Mouse (Mus musculus) ES-E14 (cell line): ENCODE data around the gene Rubcn. TPM values are rescaled to one million over a fixed set of nuclear protein-coding genes. Genes with fewer than 3 reads are reported as not detected.

ENCODE experiments used
- DNase-seq: peaks from one replicate; pipeline ENCODE4 v3.0.0-alpha.2; 2013; ENCODE audit warnings: low read depth, low spot score
- H3K27ac ChIP-seq: 2 replicates; pipeline ENCODE4 v1.5.1; 2012; ENCODE audit warnings: low read depth, mild to moderate bottlenecking, low read length, moderate library complexity, mixed read lengths; ENCODE audit not compliant: poor library complexity, insufficient read depth, severe bottlenecking
- H3K36me3 ChIP-seq: 2 replicates; pipeline ENCODE4 v1.6.1; 2012; ENCODE audit warnings: mild to moderate bottlenecking, low read length, moderate library complexity, mixed read lengths; ENCODE audit not compliant: control insufficient read depth, poor library complexity, insufficient read depth, severe bottlenecking
- H3K4me1 ChIP-seq, 2 experiments: fragments of 150-350 bp in 1 of 2; sonication (generic) in 1 of 2; 2 replicates each; pipeline ENCODE4 v1.6.1; 2012; ENCODE audit warnings: low read length in 2 of 2, mild to moderate bottlenecking in 1 of 2, mixed read lengths in 1 of 2; ENCODE audit not compliant: control insufficient read depth in 2 of 2, insufficient read depth in 2 of 2, poor library complexity in 1 of 2
- H3K4me3 ChIP-seq, 2 experiments: fragments of 150-350 bp in 1 of 2; sonication (generic) in 1 of 2; 2 replicates each; pipeline ENCODE4 v1.5.1; 2012; ENCODE audit warnings: low read length in 2 of 2, low read depth in 1 of 2, mild to moderate bottlenecking in 1 of 2, mixed read lengths in 1 of 2; ENCODE audit not compliant: insufficient read depth in 1 of 2, poor library complexity in 1 of 2, severe bottlenecking in 1 of 2
- H3K9ac ChIP-seq: 2 replicates; pipeline ENCODE4 v1.6.1; 2012; ENCODE audit warnings: low read depth, mild to moderate bottlenecking, low read length, mixed read lengths; ENCODE audit not compliant: poor library complexity, insufficient read depth, severe bottlenecking
- H3K9me3 ChIP-seq: fragments of 150-350 bp; sonication (generic); 2 replicates; pipeline ENCODE4 v1.6.1; 2012; ENCODE audit warnings: low read depth, mild to moderate bottlenecking, low read length; ENCODE audit not compliant: control insufficient read depth, insufficient read depth
- CHD2 ChIP-seq: IDR thresholded peaks from 2 replicates; pipeline ENCODE4 v1.6.1; 2014; ENCODE audit warnings: mild to moderate bottlenecking, low read depth, low read length, inconsistent platforms
- HCFC1 ChIP-seq: IDR thresholded peaks from 2 replicates; pipeline ENCODE4 v1.6.1; 2012; ENCODE audit warnings: low read length, inconsistent platforms, borderline replicate concordance; ENCODE audit not compliant: insufficient read depth
- MAFK ChIP-seq: IDR thresholded peaks from 2 replicates; pipeline ENCODE4 v1.6.1; 2014; ENCODE audit warnings: mild to moderate bottlenecking, low read depth, low read length, inconsistent platforms; ENCODE audit not compliant: insufficient read depth
- ZC3H11A ChIP-seq: IDR thresholded peaks from 2 replicates; pipeline ENCODE4 v1.6.1; 2012; ENCODE audit warnings: low read depth, mild to moderate bottlenecking, inconsistent platforms, low read length, borderline replicate concordance
- ZNF384 ChIP-seq: IDR thresholded peaks from 2 replicates; pipeline ENCODE4 v1.6.1; 2012; ENCODE audit warnings: low read depth, low read length, inconsistent platforms
- in situ Hi-C, 2 experiments: fragments of 600-800 bp; cut with MboI; formaldehyde crosslinking; loops; one replicate each; pipeline ENCODE4 v1.15.1; 2025; ENCODE audit warnings: low sequenced_read_pairs in 2 of 2, inconsistent platforms in 1 of 2; ENCODE audit not compliant: unreplicated experiment in 2 of 2
- total RNA-seq: library from RNA; depleted of rRNA; stranded (reverse); fragments of 300-350 nt; gene quantifications from 2 replicates; pipeline ENCODE4 v1.2.3, GENCODE M21; 2012

The Rubcn gene
- total RNA-seq, 1 experiment = 19.4 TPM

DNA sequence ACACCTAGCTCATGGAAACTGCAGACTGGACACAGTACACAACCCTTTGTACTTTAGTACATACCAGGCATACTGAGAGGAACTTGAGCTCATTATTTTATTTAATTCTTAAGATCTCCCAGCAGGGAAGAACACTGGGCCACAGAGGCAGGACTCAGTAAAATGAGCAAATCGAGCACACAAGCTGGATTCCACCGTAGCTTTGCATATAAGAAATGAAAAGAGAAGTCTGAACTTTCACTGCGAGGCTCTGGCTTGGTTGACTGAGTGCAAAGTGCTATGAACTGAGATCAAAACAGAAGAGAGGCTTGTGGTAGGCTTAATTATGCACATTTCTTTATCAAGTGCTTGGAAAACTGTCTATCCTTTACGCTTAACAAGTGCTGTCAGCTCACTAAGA, 12.2 kb downstream of the Rubcn start:
- no peak overlapping the region for H3K9ac ChIP-seq
- TF ChIP-seq HCFC1 = no peak
- TF ChIP-seq CHD2 = no peak
- no peak for TF ChIP-seq ZNF384
- no peak for TF ChIP-seq MAFK
- TF ChIP-seq ZC3H11A = no peak
- DNase-seq = no peak
- no peak overlapping the region for H3K4me3 ChIP-seq
- in situ Hi-C loops = no loop called here
- H3K27ac ChIP-seq = no peak overlapping the region
- no peaks in the 10 kb centered on the region for H3K9me3 ChIP-seq
- H3K4me1 ChIP-seq = peaks cover 2% of the 10 kb centered on the region in 2 experiments; a peak in 2 of 4 replicates
- no peaks in the 10 kb centered on the region for H3K36me3 ChIP-seq

DNA sequence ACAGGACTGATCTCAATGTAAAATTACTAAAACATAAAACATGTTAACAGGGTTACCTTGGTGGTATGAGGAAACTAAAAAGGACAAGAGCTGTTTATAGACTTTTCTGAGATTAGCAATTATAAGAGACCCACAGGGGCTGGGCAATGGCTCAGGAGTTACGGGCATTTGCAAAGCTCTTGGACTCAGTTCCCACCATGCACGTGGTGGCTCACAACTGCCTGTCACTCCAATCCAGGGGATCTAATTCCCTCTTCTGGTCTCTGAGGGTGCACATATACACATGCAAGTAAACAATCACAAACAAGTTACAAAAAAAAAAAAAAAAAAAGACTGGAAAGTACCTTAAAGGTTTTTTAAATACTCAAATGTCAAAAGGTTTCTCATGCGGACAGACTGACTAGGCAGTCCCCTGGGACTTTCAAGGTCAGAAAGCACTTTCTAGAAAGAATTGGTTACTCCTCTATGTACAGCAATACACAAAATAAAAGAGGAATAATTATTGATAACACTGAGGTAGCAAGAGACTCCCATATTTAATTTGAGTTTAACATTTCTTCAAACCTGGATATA, 15.7 kb downstream of the Rubcn start:
- H3K4me1 ChIP-seq = peaks cover 0 to 2% of the 10 kb centered on the region in 2 experiments; a peak in 1 of 4 replicates
- no peak for DNase-seq
- in situ Hi-C loops = no loop called here
- no peak overlapping the region for H3K27ac ChIP-seq
- H3K4me3 ChIP-seq = no peak overlapping the region
- no peaks in the 10 kb centered on the region for H3K36me3 ChIP-seq
- no peaks in the 10 kb centered on the region for H3K9me3 ChIP-seq
- H3K9ac ChIP-seq = no peak overlapping the region
- TF ChIP-seq ZC3H11A (no peak), ZNF384 (no peak), CHD2 (no peak), MAFK (no peak), HCFC1 (no peak)

DNA sequence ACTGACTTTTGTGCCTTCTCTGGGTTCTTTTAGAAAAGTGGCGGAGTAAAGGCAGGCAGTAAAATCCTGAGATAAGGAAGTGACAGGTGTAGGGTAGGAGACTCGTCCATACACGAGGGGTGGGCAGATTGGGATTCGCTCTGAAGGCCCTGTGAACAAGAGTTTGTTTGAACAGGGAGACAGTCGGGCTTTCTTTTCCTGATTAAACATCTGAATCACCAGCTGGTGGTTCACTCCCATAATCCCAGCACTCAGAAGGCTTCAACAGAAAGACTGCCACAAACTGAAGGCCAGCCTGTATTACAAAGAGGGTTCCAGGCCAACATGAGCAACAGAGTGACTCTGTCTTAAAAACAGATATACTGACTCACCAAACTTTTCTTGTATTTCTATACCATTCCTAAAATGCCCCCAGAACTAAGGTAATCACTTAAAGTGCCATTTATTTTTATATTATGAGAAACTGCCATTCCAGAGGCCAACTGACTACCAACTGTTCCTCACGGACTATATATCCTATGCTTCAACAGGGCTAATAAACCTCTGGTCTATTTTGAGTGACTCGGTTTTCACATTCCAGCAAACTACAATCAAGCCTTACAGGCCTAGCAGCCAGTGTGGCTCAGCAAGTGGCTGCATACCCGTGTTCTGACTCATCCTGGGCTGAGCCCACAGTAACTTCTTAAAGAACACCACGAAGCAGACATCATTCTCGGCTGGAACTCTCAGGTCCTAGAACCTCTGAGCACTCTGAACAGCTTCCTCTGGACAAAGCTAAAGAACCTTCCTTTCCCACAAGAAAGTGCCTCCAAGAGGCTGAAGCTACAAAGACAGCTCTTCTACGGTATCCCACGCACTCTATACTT, 18.6 kb downstream of the Rubcn start:
- Histone ChIP-seq H3K4me1 (peaks cover 0 to 2% of the 10 kb centered on the region in 2 experiments; a peak in 1 of 4 replicates), H3K9ac (no peak overlapping the region), H3K36me3 (no peaks in the 10 kb centered on the region), H3K9me3 (no peaks in the 10 kb centered on the region), H3K4me3 (no peak overlapping the region), H3K27ac (no peak overlapping the region)
- TF ChIP-seq ZC3H11A (no peak), ZNF384 (no peak), MAFK (no peak), CHD2 (no peak), HCFC1 (no peak)
- no peak for DNase-seq
- in situ Hi-C loops = no loop called here

DNA sequence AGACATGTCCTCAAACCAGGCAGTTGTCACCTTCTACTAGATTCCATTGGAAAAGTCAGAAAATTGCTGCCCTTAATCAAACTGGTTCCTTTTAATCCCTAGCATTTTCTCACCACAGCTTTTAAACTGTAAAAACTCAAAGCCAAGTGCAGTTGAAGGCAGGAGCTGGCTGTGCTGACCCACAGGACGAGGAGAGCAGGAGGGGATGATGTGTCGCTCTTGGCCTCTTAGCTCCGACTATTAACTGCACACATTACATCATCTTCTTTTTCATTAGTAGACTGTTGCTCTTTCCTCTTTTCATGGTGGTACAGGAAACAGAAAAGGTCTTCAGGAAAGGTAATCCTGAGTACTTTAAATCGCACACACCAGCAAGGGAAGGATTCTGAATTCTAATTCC, 19.2 kb downstream of the Rubcn start:
- TF ChIP-seq ZC3H11A (no peak), MAFK (no peak), CHD2 (no peak), ZNF384 (no peak), HCFC1 (no peak)
- H3K27ac ChIP-seq = no peak overlapping the region

More for the DNA sequence above, 19.2 kb downstream of the Rubcn start:
- no peaks in the 10 kb centered on the region for H3K9me3 ChIP-seq
- DNase-seq = no peak
- no peaks in the 10 kb centered on the region for H3K4me1 ChIP-seq
- no peaks in the 10 kb centered on the region for H3K36me3 ChIP-seq
- in situ Hi-C loops = no loop called here
- no peak overlapping the region for H3K9ac ChIP-seq
- H3K4me3 ChIP-seq = no peak overlapping the region
